Mouse (Mus musculus) fibroblast of lung, adult 2 months (primary cell): ENCODE data around the gene Popdc2.

Experiments
- DNase-seq: peaks from one replicate; pipeline ENCODE4 v3.0.0-alpha.2; 2011; ENCODE audit warnings: low read depth

Popdc2 gene

GRCm38 (mm10) chr16:38354185-38354913 is 7.7 kb upstream of the Popdc2 start:
- DNase-seq = no peak

GRCm38 (mm10) chr16:38358256-38358812 is 3.7 kb upstream of the Popdc2 start:
- DNase-seq = no peak

GRCm38 (mm10) chr16:38359241-38359640 is 2.8 kb upstream of the Popdc2 start:
- DNase-seq = no peak

GRCm38 (mm10) chr16:38359857-38360256 is 2.2 kb upstream of the Popdc2 start:
- no peak for DNase-seq

GRCm38 (mm10) chr16:38360317-38360716 is 1.7 kb upstream of the Popdc2 start:
- DNase-seq = no peak

GRCm38 (mm10) chr16:38362493-38363255 is 665 bp downstream of the Popdc2 start:
- DNase-seq = no peak

- DNase-seq = no peak
Observed at GRCm38 (mm10) chr16:38363256-38363595, 1.2 kb downstream of the Popdc2 start.

GRCm38 (mm10) chr16:38363657-38364056 is 1.6 kb downstream of the Popdc2 start:
- DNase-seq = no peak

- DNase-seq = no peak
Observed at GRCm38 (mm10) chr16:38365390-38365789, 3.4 kb downstream of the Popdc2 start.

- DNase-seq = no peak
Observed at GRCm38 (mm10) chr16:38366231-38366630, 4.2 kb downstream of the Popdc2 start.

GRCm38 (mm10) chr16:38368336-38368735 is 6.3 kb downstream of the Popdc2 start:
- no peak for DNase-seq

GRCm38 (mm10) chr16:38369000-38369399 is 7.0 kb downstream of the Popdc2 start:
- DNase-seq = no peak

- no peak for DNase-seq
Observed at GRCm38 (mm10) chr16:38369431-38369830, 7.4 kb downstream of the Popdc2 start.

GRCm38 (mm10) chr16:38369992-38370484 is 8.0 kb downstream of the Popdc2 start:
- DNase-seq = no peak

- DNase-seq = no peak
Observed at GRCm38 (mm10) chr16:38370633-38371374, 8.8 kb downstream of the Popdc2 start.

GRCm38 (mm10) chr16:38371705-38372296 is 9.8 kb downstream of the Popdc2 start:
- DNase-seq = no peak

GRCm38 (mm10) chr16:38372876-38373275 is 10.9 kb downstream of the Popdc2 start:
- DNase-seq = no peak

- DNase-seq = no peak
Observed at GRCm38 (mm10) chr16:38373439-38373838, 11.4 kb downstream of the Popdc2 start.

GRCm38 (mm10) chr16:38373941-38374340 is 11.9 kb downstream of the Popdc2 start:
- no peak for DNase-seq

- no peak for DNase-seq
Observed at GRCm38 (mm10) chr16:38374379-38375140, 12.6 kb downstream of the Popdc2 start.

- DNase-seq = no peak
Observed at GRCm38 (mm10) chr16:38375182-38375581, 13.2 kb downstream of the Popdc2 start.
